ENCODE assay signal across 8 mouse cellular contexts in genomic region chr19:11768163-11768562, GRCm38 (mm10). TPM values are rescaled to one million over a fixed set of nuclear protein-coding genes. Genes with fewer than 3 reads are reported as not detected.
DNase-seq lines count a peak whose midpoint lies in the region; ATAC-seq and TF ChIP-seq lines count a peak whose summit lies in the region.

No protein-coding gene starts in this region.

- peak; percentile 51 to 73 for DNase-seq in cerebellum, postnatal 10 days
- DNase-seq in cerebellum, postnatal 4 days (ENCODE audit: low spot score in 2 of 2), result no peak
- DNase-seq in midbrain, embryonic 10.5 days (ENCODE audit: low spot score), result peak; percentile 17
- peak; percentile 26 for DNase-seq in c-Kit-negative CD71-positive TER-119-positive erythroid progenitor cells, embryonic 14.5 days (ENCODE audit: low read depth, low spot score)
- DNase-seq in lung, postnatal 0 days (ENCODE audit: low spot score), result peak; percentile 82
- no peak for DNase-seq in neural tube, embryonic 10.5 days (ENCODE audit: extremely low spot score, low spot score)
- DNase-seq in spleen, adult 12 weeks (ENCODE audit: low spot score), result no peak

- H3K27ac ChIP-seq in midbrain, embryonic 10.5 days (replicated peaks), result no peak overlapping the region
- no peak overlapping the region for H3K27ac ChIP-seq in midbrain, embryonic 15.5 days
- no peak overlapping the region for H3K27ac ChIP-seq in lung, postnatal 0 days (ENCODE audit: low read length)

- H3K4me2 ChIP-seq in midbrain, embryonic 15.5 days, result no peak overlapping the region
- no peak overlapping the region for H3K4me2 ChIP-seq in lung, postnatal 0 days (replicated peaks; ENCODE audit: low read depth, low read length)

- H3K9me3 ChIP-seq in midbrain, embryonic 10.5 days (replicated peaks), result no peaks in the 10 kb centered on the region
- no peaks in the 10 kb centered on the region for H3K9me3 ChIP-seq in midbrain, embryonic 15.5 days
- H3K9me3 ChIP-seq in lung, postnatal 0 days (ENCODE audit: low read length), result no peaks in the 10 kb centered on the region

- H3K4me1 ChIP-seq in midbrain, embryonic 10.5 days, result peaks cover 13% of the 10 kb centered on the region
- H3K4me1 ChIP-seq in midbrain, embryonic 15.5 days, result peaks cover 12% of the 10 kb centered on the region
- H3K4me1 ChIP-seq in lung, postnatal 0 days (ENCODE audit: insufficient read depth, low read depth, low read length), result no peaks in the 10 kb centered on the region

- peak; percentile 90 for TF ChIP-seq CTCF in lung, postnatal 0 days (IDR thresholded peaks at IDR 0.05)

- H3K9ac ChIP-seq in midbrain, embryonic 15.5 days, result no peak overlapping the region
- no peak overlapping the region for H3K9ac ChIP-seq in lung, postnatal 0 days (replicated peaks; ENCODE audit: low read depth)

- no peaks in the 10 kb centered on the region for H3K27me3 ChIP-seq in midbrain, embryonic 10.5 days (ENCODE audit: low read depth, poor library complexity, severe bottlenecking)
- no peaks in the 10 kb centered on the region for H3K27me3 ChIP-seq in midbrain, embryonic 15.5 days (replicated peaks)
- no peaks in the 10 kb centered on the region for H3K27me3 ChIP-seq in lung, postnatal 0 days (replicated peaks; ENCODE audit: insufficient read depth, low read length)

- 13% methylated on average over 3 of the region's 3 CpGs for WGBS in midbrain, embryonic 10.5 days
- 13% methylated on average over 3 of the region's 3 CpGs for WGBS in midbrain, embryonic 15.5 days
- 6% methylated on average over 3 of the region's 3 CpGs for WGBS in lung, postnatal 0 days

- no peak for ATAC-seq in midbrain, embryonic 15.5 days (replicated peaks)
- ATAC-seq in lung, postnatal 0 days, result peak; percentile 40

- no peak for TF ChIP-seq EP300 in lung, postnatal 0 days (IDR thresholded peaks at IDR 0.05)

- H3K36me3 ChIP-seq in midbrain, embryonic 10.5 days, result peaks cover 7% of the 10 kb centered on the region
- H3K36me3 ChIP-seq in midbrain, embryonic 15.5 days (replicated peaks), result no peaks in the 10 kb centered on the region
- no peaks in the 10 kb centered on the region for H3K36me3 ChIP-seq in lung, postnatal 0 days (ENCODE audit: insufficient read depth, low read length)

- H3K4me3 ChIP-seq in midbrain, embryonic 10.5 days, result no peak overlapping the region
- H3K4me3 ChIP-seq in midbrain, embryonic 15.5 days, result no peak overlapping the region
- no peak overlapping the region for H3K4me3 ChIP-seq in lung, postnatal 0 days (ENCODE audit: low read depth, low read length)

RNA-seq across cellular contexts. Expression of gene Mrpl16, which starts 2.0 kb away (rescaled TPM):
- polyA plus RNA-seq in midbrain, embryonic 10.5 days (2016; fragmentation: Nextera tagmentation; extraction: Ambion mirVana), result 56.0 and 57.6 TPM in 2 replicates
- polyA plus RNA-seq in midbrain, embryonic 15.5 days (2015; fragmentation: Nextera tagmentation; extraction: Ambion mirVana), result 40.9 and 42.7 TPM in 2 replicates
- 26.9 and 27.8 TPM in 2 replicates for polyA plus RNA-seq in lung, postnatal 0 days (2015; fragmentation: Nextera tagmentation; extraction: Ambion mirVana)

RNA-seq across cellular contexts. Expression of gene Gif, which starts 20.8 kb away (rescaled TPM):
- polyA plus RNA-seq in midbrain, embryonic 10.5 days (2016; fragmentation: Nextera tagmentation; extraction: Ambion mirVana), result not detected in 2 replicates
- polyA plus RNA-seq in midbrain, embryonic 15.5 days (2015; fragmentation: Nextera tagmentation; extraction: Ambion mirVana), result not detected in 2 replicates
- 10.9 and 15.7 TPM in 2 replicates for polyA plus RNA-seq in lung, postnatal 0 days (2015; fragmentation: Nextera tagmentation; extraction: Ambion mirVana)

RNA-seq across cellular contexts. Expression of gene Stx3, which starts 51.0 kb away (rescaled TPM):
- 13.7 and 16.0 TPM in 2 replicates for polyA plus RNA-seq in midbrain, embryonic 10.5 days (2016; fragmentation: Nextera tagmentation; extraction: Ambion mirVana)
- 28.9 and 34.2 TPM in 2 replicates for polyA plus RNA-seq in midbrain, embryonic 15.5 days (2015; fragmentation: Nextera tagmentation; extraction: Ambion mirVana)
- polyA plus RNA-seq in lung, postnatal 0 days (2015; fragmentation: Nextera tagmentation; extraction: Ambion mirVana), result 39.7 and 42.6 TPM in 2 replicates

Comparison
In these comparisons a context has a peak if more than half of its experiments do, and no peak if none do; other contexts are left out.
1. DNase-seq: peak in cerebellum, postnatal 10 days (2 of 2), midbrain, embryonic 10.5 days (single experiment), c-Kit-negative CD71-positive TER-119-positive erythroid progenitor cells, embryonic 14.5 days (single experiment) and lung, postnatal 0 days (single experiment); none in cerebellum, postnatal 4 days (0 of 2), neural tube, embryonic 10.5 days (single experiment) and spleen, adult 12 weeks (single experiment).
2. RNA of gene Gif, which starts 20.8 kb away (polyA plus RNA-seq): 10.9 to 15.7 TPM in lung, postnatal 0 days; not detected in midbrain, embryonic 10.5 days and not detected in midbrain, embryonic 15.5 days; every median in the first group is over 10 times any median in the second.